Mouse (Mus musculus): ENCODE measurements around the gene Hist1h3g. TPM values are rescaled to one million over a fixed set of nuclear protein-coding genes. Genes with fewer than 3 reads are reported as not detected.

Gene Hist1h3g
- polyA plus RNA-seq, 1 experiment from 2014 or later, result 1.8 TPM

GRCm38 (mm10) chr13:23581408-23582218, 46.4 kb downstream of the Hist1h3g start, which contains the start of gene Hist1h4d:
Gene Hist1h4d (plus strand): TSS chr13:23581598.
- peak within 1 kb of the TSS; percentile 50 for H3K4me3 ChIP-seq
- no peaks in the 10 kb centered on the region for H3K36me3 ChIP-seq
- peak within 1 kb of the TSS; percentile 79 for H3K9ac ChIP-seq
- WGBS, result under 1% methylated on average over 43 of the region's 43 CpGs
- no peaks in the 10 kb centered on the region for H3K27me3 ChIP-seq
- H3K4me1 ChIP-seq (replicated peaks), result peaks cover 37% of the 10 kb centered on the region
- ATAC-seq (ENCODE audit: low FRiP score), result peak; percentile 91
- peak within 1 kb of the TSS; percentile 92 for H3K4me2 ChIP-seq
- H3K27ac ChIP-seq, result peak within 1 kb of the TSS; percentile 89
- no peaks in the 10 kb centered on the region for H3K9me3 ChIP-seq

- WGBS, result 6% methylated on average over 6 of the region's 6 CpGs
- Histone ChIP-seq H3K9ac (peak overlapping the region; percentile 79), H3K27me3 (no peaks in the 10 kb centered on the region), H3K36me3 (no peaks in the 10 kb centered on the region), H3K27ac (peak overlapping the region; percentile 89), H3K4me3 (peak overlapping the region; percentile 50), H3K9me3 (no peaks in the 10 kb centered on the region), H3K4me1 (replicated peaks) (peaks cover 32% of the 10 kb centered on the region), H3K4me2 (peak overlapping the region; percentile 92)
- ATAC-seq (ENCODE audit: low FRiP score), result no peak
Measured at GRCm38 (mm10) chr13:23582219-23583056, 47.2 kb downstream of the Hist1h3g start.

- Histone ChIP-seq H3K4me3 (no peak overlapping the region), H3K27ac (peak overlapping the region; percentile 31; the same call in 1 of the 2 replicates), H3K4me1 (replicated peaks) (peaks cover 32% of the 10 kb centered on the region), H3K9ac (no peak overlapping the region), H3K36me3 (no peaks in the 10 kb centered on the region), H3K4me2 (peak overlapping the region; percentile 82; the same call in 1 of the 2 replicates), H3K9me3 (no peaks in the 10 kb centered on the region), H3K27me3 (no peaks in the 10 kb centered on the region)
- ATAC-seq (ENCODE audit: low FRiP score), result no peak
Measured at GRCm38 (mm10) chr13:23583387-23584068, 48.3 kb downstream of the Hist1h3g start.

GRCm38 (mm10) chr13:23584331-23584730, 49.1 kb downstream of the Hist1h3g start:
- Histone ChIP-seq H3K27me3 (no peaks in the 10 kb centered on the region), H3K4me3 (peak overlapping the region; percentile 47), H3K4me2 (peak overlapping the region; percentile 82), H3K9ac (peak overlapping the region; percentile 80), H3K36me3 (no peaks in the 10 kb centered on the region), H3K4me1 (replicated peaks) (peaks cover 32% of the 10 kb centered on the region), H3K9me3 (no peaks in the 10 kb centered on the region), H3K27ac (peak overlapping the region; percentile 95)
- ATAC-seq (ENCODE audit: low FRiP score), result no peak

GRCm38 (mm10) chr13:23585029-23585441, 49.8 kb downstream of the Hist1h3g start:
- Histone ChIP-seq H3K9me3 (no peaks in the 10 kb centered on the region), H3K4me2 (peak overlapping the region; percentile 82), H3K9ac (peak overlapping the region; percentile 80), H3K4me1 (replicated peaks) (peaks cover 32% of the 10 kb centered on the region), H3K27me3 (no peaks in the 10 kb centered on the region), H3K27ac (peak overlapping the region; percentile 95), H3K36me3 (no peaks in the 10 kb centered on the region), H3K4me3 (peak overlapping the region; percentile 47)
- under 1% methylated on average over 21 of the region's 21 CpGs for WGBS
- peak; percentile 2; the same call in 1 of the 2 replicates for ATAC-seq (ENCODE audit: low FRiP score)

Small RNAs within 50 kb of the gene (microRNA-seq; reads per million reads assigned to microRNA genes)
- gene Gm44297, result not detected
- not detected for gene Gm44359
- not detected for gene Gm44394
- gene n-TStga1, result not detected

Other genes starting within 250 kb of the Hist1h3g start
- 54.5 and 58.1 TPM in 2 replicates for gene Zfp322a, start 166.2 kb upstream of the Hist1h3g start, polyA plus RNA-seq (2015; fragmentation: Nextera tagmentation; extraction: Ambion mirVana)
- gene Abt1, start 111.6 kb upstream of the Hist1h3g start, polyA plus RNA-seq (2015; fragmentation: Nextera tagmentation; extraction: Ambion mirVana), result 9.9 and 10.2 TPM in 2 replicates
- 0.06 TPM in 1 of 2 replicates, not detected in the other for gene Btn1a1, start 69.5 kb upstream of the Hist1h3g start, polyA plus RNA-seq (2015; fragmentation: Nextera tagmentation; extraction: Ambion mirVana)
- gene Btn2a2, start 46.6 kb upstream of the Hist1h3g start, polyA plus RNA-seq (2015; fragmentation: Nextera tagmentation; extraction: Ambion mirVana), result 0.12 TPM in 1 of 2 replicates, not detected in the other
- gene Hist1h4h, start 4.4 kb upstream of the Hist1h3g start, polyA plus RNA-seq (2015; fragmentation: Nextera tagmentation; extraction: Ambion mirVana), result 4.2 and 5.7 TPM in 2 replicates
- 2.4 TPM in 1 of 2 replicates, not detected in the other for gene Hist1h2af, start 1.5 kb upstream of the Hist1h3g start, polyA plus RNA-seq (2015; fragmentation: Nextera tagmentation; extraction: Ambion mirVana)
- gene Hist1h2bh, start 8.0 kb downstream of the Hist1h3g start, polyA plus RNA-seq (2015; fragmentation: Nextera tagmentation; extraction: Ambion mirVana), result 0.29 TPM in 1 of 2 replicates, not detected in the other
- gene Hist1h3f, start 8.6 kb downstream of the Hist1h3g start, polyA plus RNA-seq (2015; fragmentation: Nextera tagmentation; extraction: Ambion mirVana), result 0.38 TPM in 1 of 2 replicates, not detected in the other
- gene Hist1h4f, start 16.2 kb downstream of the Hist1h3g start, polyA plus RNA-seq (2015; fragmentation: Nextera tagmentation; extraction: Ambion mirVana), result 0.83 TPM in 1 of 2 replicates, not detected in the other
- gene Hist1h1d, start 17.8 kb downstream of the Hist1h3g start, polyA plus RNA-seq (2015; fragmentation: Nextera tagmentation; extraction: Ambion mirVana), result 0.10 and 0.16 TPM in 2 replicates
- 2.1 and 2.8 TPM in 2 replicates for gene Hist1h3e, start 26.9 kb downstream of the Hist1h3g start, polyA plus RNA-seq (2015; fragmentation: Nextera tagmentation; extraction: Ambion mirVana)
- gene Hist1h2ae, start 35.8 kb downstream of the Hist1h3g start, polyA plus RNA-seq (2015; fragmentation: Nextera tagmentation; extraction: Ambion mirVana), result 26.4 and 29.3 TPM in 2 replicates
- 2.8 TPM in 2 replicates for gene Hist1h2bg, start 36.0 kb downstream of the Hist1h3g start, polyA plus RNA-seq (2015; fragmentation: Nextera tagmentation; extraction: Ambion mirVana)
- 1.2 and 3.0 TPM in 2 replicates for gene Hist1h2bf, start 38.8 kb downstream of the Hist1h3g start, polyA plus RNA-seq (2015; fragmentation: Nextera tagmentation; extraction: Ambion mirVana)
- 0.61 and 2.7 TPM in 2 replicates for gene Hist1h2ad, start 39.0 kb downstream of the Hist1h3g start, polyA plus RNA-seq (2015; fragmentation: Nextera tagmentation; extraction: Ambion mirVana)
- gene Hist1h3d, start 40.3 kb downstream of the Hist1h3g start, polyA plus RNA-seq (2015; fragmentation: Nextera tagmentation; extraction: Ambion mirVana), result 1.6 and 2.7 TPM in 2 replicates
- gene Hist1h4d, start 46.2 kb downstream of the Hist1h3g start, polyA plus RNA-seq (2015; fragmentation: Nextera tagmentation; extraction: Ambion mirVana), result 50.0 and 52.6 TPM in 2 replicates
- gene Hist1h2be, start 85.7 kb downstream of the Hist1h3g start, polyA plus RNA-seq (2015; fragmentation: Nextera tagmentation; extraction: Ambion mirVana), result 1.2 and 1.6 TPM in 2 replicates
- gene Hist1h1e, start 87.1 kb downstream of the Hist1h3g start, polyA plus RNA-seq (2015; fragmentation: Nextera tagmentation; extraction: Ambion mirVana), result 7.9 and 8.8 TPM in 2 replicates
- gene Hist1h2ac, start 148.5 kb downstream of the Hist1h3g start, polyA plus RNA-seq (2015; fragmentation: Nextera tagmentation; extraction: Ambion mirVana), result 0.38 and 0.54 TPM in 2 replicates
- gene Hist1h2bc, start 148.8 kb downstream of the Hist1h3g start, polyA plus RNA-seq (2015; fragmentation: Nextera tagmentation; extraction: Ambion mirVana), result 17.8 and 23.1 TPM in 2 replicates
- gene Hist1h1t, start 160.4 kb downstream of the Hist1h3g start, polyA plus RNA-seq (2015; fragmentation: Nextera tagmentation; extraction: Ambion mirVana), result not detected in 2 replicates
- gene Hist1h4c, start 163.0 kb downstream of the Hist1h3g start, polyA plus RNA-seq (2015; fragmentation: Nextera tagmentation; extraction: Ambion mirVana), result 3.9 and 4.4 TPM in 2 replicates
- gene Hfe, start 175.4 kb downstream of the Hist1h3g start, polyA plus RNA-seq (2015; fragmentation: Nextera tagmentation; extraction: Ambion mirVana), result 5.4 and 5.6 TPM in 2 replicates
- 8.8 and 9.7 TPM in 2 replicates for gene Hist1h1c, start 203.4 kb downstream of the Hist1h3g start, polyA plus RNA-seq (2015; fragmentation: Nextera tagmentation; extraction: Ambion mirVana)
- 1.3 and 1.9 TPM in 2 replicates for gene Hist1h3c, start 210.2 kb downstream of the Hist1h3g start, polyA plus RNA-seq (2015; fragmentation: Nextera tagmentation; extraction: Ambion mirVana)
- gene Hist1h2bb, start 211.3 kb downstream of the Hist1h3g start, polyA plus RNA-seq (2015; fragmentation: Nextera tagmentation; extraction: Ambion mirVana), result 0.86 and 1.7 TPM in 2 replicates
- gene Hist1h2ab, start 215.7 kb downstream of the Hist1h3g start, polyA plus RNA-seq (2015; fragmentation: Nextera tagmentation; extraction: Ambion mirVana), result 10.5 and 12.7 TPM in 2 replicates
- 4.2 and 4.4 TPM in 2 replicates for gene Hist1h3b, start 216.8 kb downstream of the Hist1h3g start, polyA plus RNA-seq (2015; fragmentation: Nextera tagmentation; extraction: Ambion mirVana)
- gene Hist1h4b, start 221.6 kb downstream of the Hist1h3g start, polyA plus RNA-seq (2015; fragmentation: Nextera tagmentation; extraction: Ambion mirVana), result 1.4 TPM in 1 of 2 replicates, not detected in the other
- gene Hist1h4a, start 225.8 kb downstream of the Hist1h3g start, polyA plus RNA-seq (2015; fragmentation: Nextera tagmentation; extraction: Ambion mirVana), result not detected in 2 replicates
- gene Hist1h3a, start 227.0 kb downstream of the Hist1h3g start, polyA plus RNA-seq (2015; fragmentation: Nextera tagmentation; extraction: Ambion mirVana), result 1.9 and 2.5 TPM in 2 replicates
- 0.56 and 1.2 TPM in 2 replicates for gene Hist1h1a, start 228.2 kb downstream of the Hist1h3g start, polyA plus RNA-seq (2015; fragmentation: Nextera tagmentation; extraction: Ambion mirVana)
- gene Trim38, start 234.5 kb downstream of the Hist1h3g start, polyA plus RNA-seq (2015; fragmentation: Nextera tagmentation; extraction: Ambion mirVana), result not detected in 2 replicates